Mouse (Mus musculus): ENCODE data around the gene Ccdc83.

The Ccdc83 gene

GRCm38 (mm10) chr7:90265289-90265970 lies at the start of gene Ccdc83:
Gene Ccdc83, minus strand, starts transcription at chr7:90265777.
- in situ Hi-C loops (cut with MboI, MseI) = loop anchor here in 1 of 2 experiments (10.0 kb wide), 1 partner anchor 761 kb away; no protein-coding TSS in a partner anchor

- in situ Hi-C loops (cut with MboI, MseI) = no loop called here
Observed at GRCm38 (mm10) chr7:90313421-90313820, 47.8 kb upstream of the Ccdc83 start.

GRCm38 (mm10) chr7:90312151-90312883 lies 46.7 kb upstream of the Ccdc83 start:
- in situ Hi-C loops (cut with MboI, MseI) = no loop called here

GRCm38 (mm10) chr7:90308003-90308402 lies 42.4 kb upstream of the Ccdc83 start:
- in situ Hi-C loops (cut with MboI, MseI) = loop anchor here (5.0 to 10.0 kb wide), 3 partner anchors 34 to 177 kb away; no protein-coding TSS in a partner anchor

- in situ Hi-C loops (cut with MboI, MseI) = loop anchor here (5.0 to 10.0 kb wide), 3 partner anchors 35 to 178 kb away; no protein-coding TSS in a partner anchor
Observed at GRCm38 (mm10) chr7:90306968-90307367, 41.4 kb upstream of the Ccdc83 start.

GRCm38 (mm10) chr7:90306079-90306478 lies 40.5 kb upstream of the Ccdc83 start:
- in situ Hi-C loops (cut with MboI, MseI) = loop anchor here (5.0 to 10.0 kb wide), 3 partner anchors 36 to 179 kb away; no protein-coding TSS in a partner anchor

- in situ Hi-C loops (cut with MboI, MseI) = loop anchor here (10.0 kb wide), 2 partner anchors 52 to 182 kb away; no protein-coding TSS in a partner anchor
Observed at GRCm38 (mm10) chr7:90302647-90303552, 37.3 kb upstream of the Ccdc83 start.

- in situ Hi-C loops (cut with MboI, MseI) = loop anchor here (10.0 kb wide), 2 partner anchors 53 to 183 kb away; no protein-coding TSS in a partner anchor
Observed at GRCm38 (mm10) chr7:90301942-90302646, 36.5 kb upstream of the Ccdc83 start, which contains the start of gene Sytl2. Gene Sytl2, plus strand, starts transcription at chr7:90302252.

GRCm38 (mm10) chr7:90291885-90292284 lies 26.3 kb upstream of the Ccdc83 start:
- in situ Hi-C loops (cut with MboI, MseI) = no loop called here

- in situ Hi-C loops (cut with MboI, MseI) = loop anchor here in 1 of 2 experiments (5.0 kb wide), 1 partner anchor 123 kb away; no protein-coding TSS in a partner anchor
Observed at GRCm38 (mm10) chr7:90284793-90285192, 19.2 kb upstream of the Ccdc83 start.

GRCm38 (mm10) chr7:90282786-90283185 lies 17.2 kb upstream of the Ccdc83 start:
- in situ Hi-C loops (cut with MboI, MseI) = loop anchor here in 1 of 2 experiments (5.0 kb wide), 1 partner anchor 125 kb away; no protein-coding TSS in a partner anchor

- in situ Hi-C loops (cut with MboI, MseI) = loop anchor here in 1 of 2 experiments (5.0 kb wide), 1 partner anchor 125 kb away; no protein-coding TSS in a partner anchor
Observed at GRCm38 (mm10) chr7:90281759-90282546, 16.4 kb upstream of the Ccdc83 start.

GRCm38 (mm10) chr7:90280878-90281277 lies 15.3 kb upstream of the Ccdc83 start:
- in situ Hi-C loops (cut with MboI, MseI) = loop anchor here in 1 of 2 experiments (5.0 kb wide), 1 partner anchor 126 kb away; no protein-coding TSS in a partner anchor

- in situ Hi-C loops (cut with MboI, MseI) = loop anchor here in 1 of 2 experiments (5.0 kb wide), 1 partner anchor 127 kb away; no protein-coding TSS in a partner anchor
Observed at GRCm38 (mm10) chr7:90280274-90280875, 14.8 kb upstream of the Ccdc83 start.

- in situ Hi-C loops (cut with MboI, MseI) = no loop called here
Observed at GRCm38 (mm10) chr7:90279136-90279535, 13.6 kb upstream of the Ccdc83 start.

- in situ Hi-C loops (cut with MboI, MseI) = no loop called here
Observed at GRCm38 (mm10) chr7:90277769-90278168, 12.2 kb upstream of the Ccdc83 start.

GRCm38 (mm10) chr7:90277246-90277645 lies 11.7 kb upstream of the Ccdc83 start:
- in situ Hi-C loops (cut with MboI, MseI) = no loop called here

- in situ Hi-C loops (cut with MboI, MseI) = no loop called here
Observed at GRCm38 (mm10) chr7:90274561-90275100, 9.1 kb upstream of the Ccdc83 start.

- in situ Hi-C loops (cut with MboI, MseI) = no loop called here
Observed at GRCm38 (mm10) chr7:90270141-90270540, 4.6 kb upstream of the Ccdc83 start.

Data from T-helper 17 cell (primary cell).